Mouse (Mus musculus): ENCODE measurements around the gene Eif1. TPM values are rescaled to one million over a fixed set of nuclear protein-coding genes. Genes with fewer than 3 reads are reported as not detected.
"Not testable (repeated sequence)": the region's sequence is repeated elsewhere in the genome, so short reads cannot be mapped to it uniquely, and the experiment has no call there.

Gene Eif1
- polyA plus RNA-seq, 1 experiment from 2014 or later = 1,407 TPM

GRCm38 (mm10) chr11:100355151-100355951 lies 35.7 kb downstream of the Eif1 start:
- Histone ChIP-seq H3K27ac (no peak overlapping the region), H3K36me3 (no peaks in the 10 kb centered on the region), H3K4me3 (replicated peaks) (peak overlapping the region; percentile 51), H3K9ac (replicated peaks) (peak overlapping the region; percentile 50), H3K4me1 (replicated peaks) (peaks cover 21% of the 10 kb centered on the region), H3K9me3 (no peaks in the 10 kb centered on the region), H3K4me2 (peak overlapping the region; percentile 99), H3K27me3 (peaks cover 85% of the 10 kb centered on the region)
- WGBS = 1% methylated on average over 54 of the region's 54 CpGs
- no peak for ATAC-seq (ENCODE audit: insufficient number of reproducible peaks, insufficient read depth, low FRiP score, low TSS enrichment, low read depth)

GRCm38 (mm10) chr11:100355972-100356818 lies 36.5 kb downstream of the Eif1 start, which contains the start of gene Hap1:
TSS of gene Hap1 (minus strand) at chr11:100356128.
- peak within 1 kb of the TSS; percentile 99 for H3K4me2 ChIP-seq
- 2% methylated on average over 49 of the region's 49 CpGs for WGBS
- H3K4me1 ChIP-seq (replicated peaks) = peaks cover 21% of the 10 kb centered on the region
- ATAC-seq (ENCODE audit: insufficient number of reproducible peaks, insufficient read depth, low FRiP score, low TSS enrichment, low read depth) = peak; percentile 40; the same call in 1 of the 2 replicates
- H3K9me3 ChIP-seq = no peaks in the 10 kb centered on the region
- H3K27me3 ChIP-seq = peaks cover 88% of the 10 kb centered on the region
- no peak within 1 kb of the TSS for H3K27ac ChIP-seq
- no peaks in the 10 kb centered on the region for H3K36me3 ChIP-seq
- H3K4me3 ChIP-seq (replicated peaks) = peak within 1 kb of the TSS; percentile 51
- H3K9ac ChIP-seq (replicated peaks) = peak within 1 kb of the TSS; percentile 50

- Histone ChIP-seq H3K27ac (no peak overlapping the region), H3K4me2 (peak overlapping the region; percentile 99), H3K36me3 (no peaks in the 10 kb centered on the region), H3K4me3 (replicated peaks) (peak overlapping the region; percentile 51), H3K9ac (replicated peaks) (no peak overlapping the region), H3K9me3 (no peaks in the 10 kb centered on the region), H3K4me1 (replicated peaks) (peaks cover 21% of the 10 kb centered on the region), H3K27me3 (peaks cover 88% of the 10 kb centered on the region)
- no peak for ATAC-seq (ENCODE audit: insufficient number of reproducible peaks, insufficient read depth, low FRiP score, low TSS enrichment, low read depth)
- 28% methylated on average over 9 of the region's 9 CpGs for WGBS
Observed at GRCm38 (mm10) chr11:100356819-100357211, 37.1 kb downstream of the Eif1 start.

GRCm38 (mm10) chr11:100357408-100357807 lies 37.7 kb downstream of the Eif1 start:
- ATAC-seq (ENCODE audit: insufficient number of reproducible peaks, insufficient read depth, low FRiP score, low TSS enrichment, low read depth) = no peak
- 54% methylated on average over 5 of the region's 5 CpGs for WGBS
- peaks cover 21% of the 10 kb centered on the region for H3K4me1 ChIP-seq (replicated peaks)

GRCm38 (mm10) chr11:100360175-100360574 lies 40.5 kb downstream of the Eif1 start:
- Histone ChIP-seq H3K4me2 (no peak overlapping the region), H3K27ac (no peak overlapping the region), H3K9me3 (no peaks in the 10 kb centered on the region), H3K9ac (replicated peaks) (no peak overlapping the region), H3K36me3 (no peaks in the 10 kb centered on the region), H3K27me3 (peaks cover 54% of the 10 kb centered on the region), H3K4me1 (replicated peaks) (peaks cover 26% of the 10 kb centered on the region), H3K4me3 (replicated peaks) (no peak overlapping the region)
- ATAC-seq (ENCODE audit: insufficient number of reproducible peaks, insufficient read depth, low FRiP score, low TSS enrichment, low read depth) = no peak
- 81% methylated on average over 6 of the region's 6 CpGs for WGBS

More at GRCm38 (mm10) chr11:100357408-100357807, 37.7 kb downstream of the Eif1 start:
- no peak overlapping the region for H3K4me2 ChIP-seq
- peaks cover 82% of the 10 kb centered on the region for H3K27me3 ChIP-seq
- H3K27ac ChIP-seq = no peak overlapping the region
- H3K9me3 ChIP-seq = no peaks in the 10 kb centered on the region
- H3K4me3 ChIP-seq (replicated peaks) = no peak overlapping the region
- no peaks in the 10 kb centered on the region for H3K36me3 ChIP-seq
- H3K9ac ChIP-seq (replicated peaks) = no peak overlapping the region

GRCm38 (mm10) chr11:100361059-100361458 lies 41.4 kb downstream of the Eif1 start:
- not testable (repeated sequence) for H3K36me3 ChIP-seq; ATAC-seq (ENCODE audit: insufficient number of reproducible peaks, insufficient read depth, low FRiP score, low TSS enrichment, low read depth); H3K9ac ChIP-seq (replicated peaks); H3K27ac ChIP-seq; H3K4me2 ChIP-seq; H3K4me3 ChIP-seq (replicated peaks); H3K9me3 ChIP-seq
- Histone ChIP-seq H3K27me3 (peaks cover 45% of the 10 kb centered on the region), H3K4me1 (replicated peaks) (peaks cover 17% of the 10 kb centered on the region)
- WGBS = 0% methylated on average over 1 of the region's 13 CpGs

- 13% methylated on average over 8 of the region's 8 CpGs for WGBS
- Histone ChIP-seq H3K27ac (no peak overlapping the region), H3K27me3 (peaks cover 32% of the 10 kb centered on the region), H3K4me1 (replicated peaks) (peaks cover 10% of the 10 kb centered on the region; the same call in 1 of the 2 replicates), H3K36me3 (no peaks in the 10 kb centered on the region), H3K4me3 (replicated peaks) (no peak overlapping the region), H3K9me3 (no peaks in the 10 kb centered on the region), H3K9ac (replicated peaks) (no peak overlapping the region), H3K4me2 (no peak overlapping the region)
- ATAC-seq (ENCODE audit: insufficient number of reproducible peaks, insufficient read depth, low FRiP score, low TSS enrichment, low read depth) = 0 out of 2 replicates have a peak, but pooled peaks have one; percentile 27
Observed at GRCm38 (mm10) chr11:100362209-100362978, 42.7 kb downstream of the Eif1 start.

- Histone ChIP-seq H3K9me3 (no peaks in the 10 kb centered on the region), H3K36me3 (no peaks in the 10 kb centered on the region), H3K9ac (replicated peaks) (no peak overlapping the region), H3K27me3 (peaks cover 26% of the 10 kb centered on the region), H3K4me2 (no peak overlapping the region), H3K4me1 (replicated peaks) (peaks cover 10% of the 10 kb centered on the region; the same call in 1 of the 2 replicates), H3K27ac (no peak overlapping the region), H3K4me3 (replicated peaks) (no peak overlapping the region)
- ATAC-seq (ENCODE audit: insufficient number of reproducible peaks, insufficient read depth, low FRiP score, low TSS enrichment, low read depth) = peak; percentile 26; the same call in 1 of the 2 replicates
- 22% methylated on average over 12 of the region's 12 CpGs for WGBS
Observed at GRCm38 (mm10) chr11:100362979-100363562, 43.4 kb downstream of the Eif1 start.

- WGBS = 71% methylated on average over 7 of the region's 7 CpGs
- H3K27me3 ChIP-seq = no peaks in the 10 kb centered on the region
- no peak overlapping the region for H3K4me3 ChIP-seq (replicated peaks)
- H3K27ac ChIP-seq = no peak overlapping the region
- H3K4me2 ChIP-seq = no peak overlapping the region
- no peak for ATAC-seq (ENCODE audit: insufficient number of reproducible peaks, insufficient read depth, low FRiP score, low TSS enrichment, low read depth)
- no peak overlapping the region for H3K9ac ChIP-seq (replicated peaks)
- H3K4me1 ChIP-seq (replicated peaks) = 0 out of 2 replicates have a peak, but pooled peaks cover 7% of the 10 kb centered on the region
- peaks cover 38% of the 10 kb centered on the region for H3K36me3 ChIP-seq
- H3K9me3 ChIP-seq = no peaks in the 10 kb centered on the region
Observed at GRCm38 (mm10) chr11:100369145-100369544, 49.5 kb downstream of the Eif1 start.

- no peaks in the 10 kb centered on the region for H3K27me3 ChIP-seq
- no peak for ATAC-seq (ENCODE audit: insufficient number of reproducible peaks, insufficient read depth, low FRiP score, low TSS enrichment, low read depth)
- WGBS = 68% methylated on average over 8 of the region's 8 CpGs
- peaks cover 42% of the 10 kb centered on the region for H3K36me3 ChIP-seq
- no peaks in the 10 kb centered on the region for H3K9me3 ChIP-seq
- H3K9ac ChIP-seq (replicated peaks) = no peak overlapping the region
- no peak overlapping the region for H3K27ac ChIP-seq
- no peak overlapping the region for H3K4me2 ChIP-seq
- 0 out of 2 replicates have a peak, but pooled peaks cover 7% of the 10 kb centered on the region for H3K4me1 ChIP-seq (replicated peaks)
- H3K4me3 ChIP-seq (replicated peaks) = no peak overlapping the region
Observed at GRCm38 (mm10) chr11:100369822-100370221, 50.1 kb downstream of the Eif1 start.

Measured in limb, embryonic 12.5 days (tissue).